Mouse (Mus musculus): ENCODE measurements at regions not wholly inside any gene's neighbourhood (a gene's known extent, or its start where the extent isn't known, plus 50 kb on each side); places are given as distances from the start of the nearest gene placed in this dataset.

DNA sequence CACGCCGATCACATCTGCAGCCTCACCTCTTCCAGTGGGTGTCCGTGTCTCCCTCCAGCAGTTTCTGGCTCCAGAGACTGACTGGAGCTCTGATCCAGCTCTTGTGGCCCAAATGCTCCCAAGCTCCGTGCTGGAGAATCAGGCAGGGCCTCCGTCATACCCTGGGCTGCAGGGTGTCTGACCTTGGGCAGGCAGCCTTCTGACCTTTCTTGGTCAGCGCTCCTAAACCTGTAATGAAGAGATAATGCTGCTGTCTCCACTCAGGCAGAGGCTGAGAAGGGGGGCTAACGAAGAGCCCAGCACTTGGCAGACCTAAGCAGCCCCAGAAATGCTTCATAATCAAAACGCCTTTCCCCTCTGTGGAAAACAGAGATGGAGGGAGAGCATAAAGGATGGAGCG, 89.9 kb upstream of the Mef2a start:
- H3K4me3 ChIP-seq, result no peak overlapping the region
- DNase-seq (ENCODE audit: extremely low spot score in 1 of 2, low spot score in 2 of 2), result no peak
- no peak for TF ChIP-seq CTCF (IDR thresholded peaks at IDR 0.05)
- intact Hi-C loops (cut with DNase I), result loop anchor here (5.0 kb wide), 1 partner anchor 90 kb away; the partner anchor contains the start of gene Mef2a
- H3K27ac ChIP-seq, result peak overlapping the region; percentile 50

DNA sequence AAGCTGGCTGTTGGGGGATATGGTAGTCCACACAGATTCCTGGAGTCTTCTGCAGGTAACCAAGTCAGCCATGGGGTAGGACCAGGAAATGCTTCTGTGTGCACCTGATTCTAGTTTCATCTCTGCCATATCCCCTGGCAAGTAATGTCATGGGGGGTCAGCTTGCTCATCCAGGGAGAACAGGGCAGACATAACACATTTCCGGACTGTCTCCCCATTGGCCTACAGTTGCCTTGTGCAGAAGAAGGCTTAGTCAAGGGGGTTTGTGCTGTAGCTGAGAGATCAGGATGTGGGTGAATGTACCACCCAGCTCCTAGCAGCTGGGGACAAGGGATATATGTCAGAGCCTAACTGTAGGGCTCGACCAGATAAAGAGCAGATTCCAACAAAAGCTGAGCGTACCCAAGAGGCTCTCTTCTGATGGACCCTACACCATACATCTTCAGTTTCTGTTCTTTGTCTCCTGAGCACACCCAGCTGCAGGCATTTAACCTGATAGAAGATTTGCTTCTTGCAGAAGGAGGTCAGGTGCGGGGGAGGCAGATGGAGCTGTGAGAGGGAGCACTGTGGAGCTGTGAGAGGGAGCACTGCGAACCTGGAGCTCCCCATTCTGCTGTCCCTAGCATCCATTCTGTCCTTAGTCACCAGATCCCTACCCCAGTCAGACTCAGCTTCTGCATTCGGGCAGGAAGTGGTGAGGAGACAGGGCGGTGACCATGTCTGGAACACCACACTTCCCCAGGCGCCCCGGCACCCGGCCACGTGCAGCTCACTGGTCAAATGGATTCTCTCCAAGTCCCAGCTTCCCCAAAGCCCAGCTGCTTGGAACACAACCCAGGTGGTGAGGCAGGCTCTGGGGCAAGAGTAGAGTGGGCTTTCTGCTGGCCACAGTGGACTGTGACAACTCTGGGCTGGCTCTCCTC, 88.9 kb upstream of the Mef2a start:
- TF ChIP-seq CTCF (IDR thresholded peaks at IDR 0.05), result no peak
- intact Hi-C loops (cut with DNase I), result loop anchor here (5.0 kb wide), 1 partner anchor 89 kb away; the partner anchor contains the start of gene Mef2a
- Histone ChIP-seq H3K27ac (peak overlapping the region; percentile 50; the same call in 1 of the 2 replicates), H3K4me3 (no peak overlapping the region)
- peak in 1 of 2 experiments; percentile 54 for DNase-seq (ENCODE audit: extremely low spot score in 1 of 2, low spot score in 2 of 2)

DNA sequence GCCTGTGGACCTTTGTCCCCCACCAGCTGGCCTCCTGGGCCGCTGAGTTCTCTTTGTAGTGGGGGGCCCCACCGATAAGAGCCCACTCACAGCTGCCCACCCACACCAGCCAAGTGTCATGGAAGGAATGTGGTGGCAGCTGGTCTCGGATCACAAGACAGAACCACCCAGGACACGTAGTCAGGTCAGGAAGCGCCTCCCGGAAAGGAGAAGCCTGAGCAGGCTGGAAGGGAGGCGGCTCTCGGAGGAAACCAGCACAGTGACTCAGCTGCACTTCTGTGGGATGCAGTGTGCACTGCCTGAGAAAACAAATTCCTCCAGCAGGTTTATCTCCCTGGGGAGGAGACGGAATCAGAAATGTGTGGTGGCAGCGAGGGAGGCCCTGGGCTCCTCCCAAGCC, 87.2 kb upstream of the Mef2a start:
- intact Hi-C loops (cut with DNase I), result loop anchor here (5.0 kb wide), 1 partner anchor 88 kb away; the partner anchor contains the start of gene Mef2a
- no peak overlapping the region for H3K4me3 ChIP-seq
- peak overlapping the region; percentile 48; the same call in 1 of the 2 replicates for H3K27ac ChIP-seq
- peak; percentile 15 for TF ChIP-seq CTCF (IDR thresholded peaks at IDR 0.05)
- peak; percentile 49 to 50 for DNase-seq (ENCODE audit: extremely low spot score in 1 of 2, low spot score in 2 of 2)

DNA sequence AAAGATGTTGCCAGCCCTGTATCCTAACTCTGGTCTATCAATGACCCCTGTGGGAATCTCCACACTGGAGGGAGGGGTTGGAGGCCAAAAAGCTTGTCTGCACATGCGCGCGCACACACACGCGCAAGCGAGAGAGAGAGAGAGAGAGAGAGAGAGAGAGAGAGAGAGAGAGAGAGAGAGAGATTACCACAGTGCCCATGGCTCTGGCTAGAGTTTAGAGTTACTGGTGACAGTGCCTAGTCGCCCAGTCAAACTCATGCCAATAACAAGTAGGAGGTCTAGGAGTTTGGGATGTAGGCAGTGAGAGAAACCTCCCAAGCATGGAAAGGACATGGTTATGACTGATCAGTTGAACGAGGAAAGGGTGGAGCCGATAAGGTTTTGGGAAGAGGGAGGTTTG, 86.6 kb upstream of the Mef2a start:
- TF ChIP-seq CTCF (IDR thresholded peaks at IDR 0.05), result no peak
- no peak overlapping the region for H3K4me3 ChIP-seq
- intact Hi-C loops (cut with DNase I), result no loop called here
- no peak overlapping the region for H3K27ac ChIP-seq
- no peak for DNase-seq (ENCODE audit: extremely low spot score in 1 of 2, low spot score in 2 of 2)

DNA sequence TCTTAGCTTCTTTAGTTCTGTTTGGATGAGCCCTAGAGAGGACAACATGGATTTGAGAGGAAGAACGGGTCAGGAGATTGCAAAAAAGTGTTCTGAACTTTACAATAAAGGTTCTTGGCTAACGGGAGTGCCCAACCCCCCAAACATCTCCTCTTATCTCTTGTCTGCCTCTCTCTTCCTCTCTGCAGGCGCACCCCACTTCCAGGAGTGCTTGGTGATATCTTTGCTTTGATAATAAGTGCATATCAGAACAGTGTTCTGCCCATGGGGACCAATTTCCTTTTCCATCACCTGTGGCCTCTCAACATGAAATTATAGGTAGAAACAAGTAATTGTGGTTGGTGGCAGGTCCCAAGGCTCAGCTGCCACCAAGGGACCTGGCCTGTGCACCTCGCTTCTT, 86.0 kb upstream of the Mef2a start:
- Histone ChIP-seq H3K4me3 (no peak overlapping the region), H3K27ac (no peak overlapping the region)
- intact Hi-C loops (cut with DNase I), result no loop called here
- TF ChIP-seq CTCF (IDR thresholded peaks at IDR 0.05), result no peak
- DNase-seq (ENCODE audit: extremely low spot score in 1 of 2, low spot score in 2 of 2), result no peak

DNA sequence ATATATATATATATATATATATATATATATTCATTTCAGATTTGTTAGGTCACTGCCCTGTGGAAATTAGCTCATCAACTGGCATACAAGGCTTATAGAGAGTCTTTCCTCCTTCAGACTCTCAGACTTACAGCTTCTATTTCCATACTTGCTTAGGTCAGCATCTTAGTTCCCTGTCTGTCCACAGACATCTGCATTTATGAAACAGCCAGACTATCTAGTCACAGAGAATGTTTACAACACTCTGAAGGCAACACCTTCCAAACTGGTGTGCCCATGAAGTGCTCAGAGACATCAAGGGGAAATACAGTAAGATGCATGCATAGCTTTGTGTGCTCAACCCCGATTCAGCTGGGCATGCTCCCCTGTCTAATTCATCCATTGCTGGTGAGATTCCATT, 85.2 kb upstream of the Mef2a start:
- intact Hi-C loops (cut with DNase I), result no loop called here
- no peak overlapping the region for H3K4me3 ChIP-seq

DNA sequence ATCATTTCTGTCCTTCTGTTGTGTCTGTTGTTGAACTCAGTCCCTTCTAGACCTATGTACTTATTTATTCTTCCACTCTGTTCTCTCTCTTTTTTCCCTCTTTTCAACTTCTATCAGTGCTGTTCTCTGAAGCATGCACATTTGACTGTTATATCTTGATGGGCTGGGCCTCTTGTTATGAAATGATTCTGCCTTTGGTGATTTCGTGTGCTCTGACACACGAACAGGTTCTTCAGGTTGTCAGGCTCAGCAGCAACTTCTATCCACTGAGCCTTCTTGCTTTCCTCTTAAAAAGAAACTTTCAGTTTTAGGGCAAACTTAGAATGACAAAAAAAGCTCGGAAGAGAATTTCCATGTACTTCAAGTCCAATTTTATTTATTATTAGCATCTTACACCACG, 83.4 kb upstream of the Mef2a start:
- DNase-seq (ENCODE audit: extremely low spot score in 1 of 2, low spot score in 2 of 2), result no peak
- Histone ChIP-seq H3K27ac (no peak overlapping the region), H3K4me3 (no peak overlapping the region)
- intact Hi-C loops (cut with DNase I), result no loop called here
- no peak for TF ChIP-seq CTCF (IDR thresholded peaks at IDR 0.05)

More for the DNA sequence above, 85.2 kb upstream of the Mef2a start:
- TF ChIP-seq CTCF (IDR thresholded peaks at IDR 0.05), result no peak
- no peak overlapping the region for H3K27ac ChIP-seq
- DNase-seq (ENCODE audit: extremely low spot score in 1 of 2, low spot score in 2 of 2), result no peak

DNA sequence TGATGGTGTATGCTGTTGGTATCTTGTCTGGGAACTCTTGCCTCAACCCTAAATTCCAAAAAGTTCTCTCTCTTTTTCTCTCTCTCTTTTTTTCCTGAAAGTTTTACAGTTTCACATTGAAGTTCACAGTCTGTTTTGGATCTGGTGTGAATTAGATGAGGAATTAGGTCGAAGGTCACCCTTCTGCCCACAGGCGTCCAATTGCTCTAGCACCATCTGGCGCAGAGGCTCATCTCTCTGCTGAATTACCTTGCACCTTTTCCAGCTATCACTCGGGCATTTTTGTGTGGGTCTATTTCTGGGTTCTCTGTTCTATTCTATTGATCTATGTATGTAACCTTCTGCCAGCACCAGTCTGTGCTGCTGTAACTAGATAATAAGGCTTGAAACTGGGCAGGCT, 81.8 kb upstream of the Mef2a start:
- intact Hi-C loops (cut with DNase I), result no loop called here
- Histone ChIP-seq H3K27ac (no peak overlapping the region), H3K4me3 (no peak overlapping the region)
- DNase-seq (ENCODE audit: extremely low spot score in 1 of 2, low spot score in 2 of 2), result no peak
- no peak for TF ChIP-seq CTCF (IDR thresholded peaks at IDR 0.05)

DNA sequence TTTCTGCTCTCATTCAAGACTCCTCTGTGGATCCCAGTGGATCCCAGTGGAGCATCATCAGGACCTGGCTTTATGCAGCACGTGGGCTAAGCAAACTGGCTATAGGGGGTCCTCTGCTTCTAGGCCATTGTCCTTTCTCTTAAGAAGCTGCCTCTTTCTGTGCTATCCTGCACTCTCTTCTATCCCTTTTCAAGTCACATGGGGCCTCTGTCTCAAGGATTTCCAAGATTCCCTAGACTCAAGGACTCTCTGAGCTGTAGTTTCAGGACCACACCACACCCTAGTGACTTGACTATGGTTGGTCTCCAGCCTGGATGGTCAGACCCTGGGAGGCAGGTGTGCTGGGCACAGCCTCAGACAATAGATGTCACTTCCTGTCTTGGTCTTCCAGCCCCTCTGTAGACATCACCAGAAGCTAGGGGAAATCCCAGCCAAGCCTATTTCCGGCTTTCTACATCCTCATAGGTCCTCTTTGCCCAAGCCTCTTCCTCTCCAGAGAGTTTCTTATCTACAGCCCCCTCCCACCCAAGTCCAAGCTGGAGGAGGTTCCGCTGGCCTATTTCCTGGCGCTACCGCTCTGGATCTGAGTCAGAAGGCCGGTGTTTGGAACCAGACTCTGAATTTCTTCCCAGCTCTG, 78.6 kb upstream of the Mef2a start:
- intact Hi-C loops (cut with DNase I), result no loop called here
- no peak for DNase-seq (ENCODE audit: extremely low spot score in 1 of 2, low spot score in 2 of 2)
- no peak for TF ChIP-seq CTCF (IDR thresholded peaks at IDR 0.05)

DNA sequence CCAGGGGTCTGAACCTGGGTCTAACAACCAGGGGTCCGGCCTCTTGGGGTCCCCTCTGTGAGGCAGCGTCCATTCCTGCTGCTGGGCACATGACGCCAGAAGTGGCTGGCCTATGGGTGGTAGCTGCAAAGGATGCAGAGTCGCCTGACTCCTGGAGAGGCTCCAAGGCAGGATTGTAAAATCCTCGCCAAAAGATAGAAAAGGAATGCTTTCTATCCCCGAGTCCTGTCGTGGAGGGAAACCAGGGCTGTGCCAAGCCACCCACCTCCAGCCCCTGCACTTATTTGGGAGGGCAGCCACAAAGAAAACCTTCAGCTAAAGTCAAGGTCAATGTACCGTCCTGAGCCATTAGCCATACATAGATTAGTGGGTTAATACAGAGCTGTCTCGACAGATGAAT, 73.9 kb upstream of the Mef2a start:
- DNase-seq (ENCODE audit: extremely low spot score in 1 of 2, low spot score in 2 of 2), result no peak
- no peak for TF ChIP-seq CTCF (IDR thresholded peaks at IDR 0.05)
- intact Hi-C loops (cut with DNase I), result no loop called here
- H3K4me3 ChIP-seq, result no peak overlapping the region
- peak overlapping the region; percentile 21; the same call in 1 of the 2 replicates for H3K27ac ChIP-seq

More for the DNA sequence above, 78.6 kb upstream of the Mef2a start:
- H3K4me3 ChIP-seq, result no peak overlapping the region
- H3K27ac ChIP-seq, result no peak overlapping the region

DNA sequence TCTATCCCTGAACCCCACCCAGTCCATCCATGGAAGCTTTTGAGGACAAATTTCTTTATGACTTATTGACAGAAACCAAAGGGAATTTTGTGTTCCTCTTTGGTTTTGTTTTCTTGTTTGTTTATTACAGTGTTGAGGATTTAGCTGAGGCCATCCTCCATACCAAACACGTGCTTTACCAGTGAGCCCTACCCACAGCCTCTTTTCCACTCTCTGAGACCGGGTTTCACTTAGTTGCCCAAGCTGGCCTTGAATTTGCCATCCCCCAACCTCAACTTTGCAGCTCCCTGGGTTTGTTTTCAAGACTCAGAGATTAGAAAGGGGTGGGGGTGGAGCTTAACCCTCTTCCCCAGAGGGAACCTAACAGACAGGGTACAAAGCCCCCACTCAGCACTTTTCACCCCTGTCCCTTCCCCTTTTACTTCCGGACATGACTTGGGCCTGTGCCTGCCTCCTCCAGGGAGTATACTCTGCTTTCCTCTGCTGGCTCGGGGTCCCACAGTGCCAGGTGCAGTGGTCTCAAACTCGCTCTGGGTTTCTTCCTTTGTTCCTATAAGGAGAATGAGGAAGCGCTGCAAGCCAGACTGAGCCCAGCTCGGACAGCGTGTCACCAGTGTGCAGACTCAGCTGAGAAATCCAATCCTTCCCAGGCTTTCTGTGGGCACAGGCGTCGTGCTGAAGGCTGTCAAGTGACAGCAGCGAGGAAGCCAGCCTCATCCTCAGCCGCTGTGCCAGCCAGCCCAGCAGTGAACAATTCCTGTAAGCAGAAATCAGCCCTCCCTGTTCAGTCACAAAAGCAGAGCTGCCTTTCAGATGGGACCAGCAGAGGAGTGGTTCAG, 72.8 kb upstream of the Mef2a start:
- no peak for DNase-seq (ENCODE audit: extremely low spot score in 1 of 2, low spot score in 2 of 2)
- intact Hi-C loops (cut with DNase I), result no loop called here
- no peak overlapping the region for H3K4me3 ChIP-seq
- no peak for TF ChIP-seq CTCF (IDR thresholded peaks at IDR 0.05)
- peak overlapping the region; percentile 33; the same call in 1 of the 2 replicates for H3K27ac ChIP-seq

Data from left cerebral cortex, adult 2 months (tissue).